Mouse (Mus musculus): ENCODE results near the gene Rere. TPM values are rescaled to one million over a fixed set of nuclear protein-coding genes. Genes with fewer than 3 reads are reported as not detected.

The Rere gene
- total RNA-seq, 1 experiment from 2014 or later = 50.0 TPM

- no peak for ATAC-seq (replicated peaks in 1 of 2; ENCODE audit: insufficient read depth in 1 of 2, low FRiP score in 2 of 2, low TSS enrichment in 1 of 2, low read depth in 1 of 2, poor library complexity in 2 of 2, severe bottlenecking in 2 of 2)
These were observed 322.1 kb downstream of the Rere start for GRCm38 (mm10) chr4:150603366-150604061.

- ATAC-seq (replicated peaks in 1 of 2; ENCODE audit: insufficient read depth in 1 of 2, low FRiP score in 2 of 2, low TSS enrichment in 1 of 2, low read depth in 1 of 2, poor library complexity in 2 of 2, severe bottlenecking in 2 of 2) = peak; percentile 43 to 50
These were observed 324.4 kb downstream of the Rere start for GRCm38 (mm10) chr4:150605804-150606203.

- no peak for ATAC-seq (replicated peaks in 1 of 2; ENCODE audit: insufficient read depth in 1 of 2, low FRiP score in 2 of 2, low TSS enrichment in 1 of 2, low read depth in 1 of 2, poor library complexity in 2 of 2, severe bottlenecking in 2 of 2)
These were observed 325.2 kb downstream of the Rere start for GRCm38 (mm10) chr4:150606449-150607161.

GRCm38 (mm10) chr4:150608670-150609069 lies 327.2 kb downstream of the Rere start:
- peak in 1 of 2 experiments; percentile 41; a peak in 1 of 4 replicates for ATAC-seq (replicated peaks in 1 of 2; ENCODE audit: insufficient read depth in 1 of 2, low FRiP score in 2 of 2, low TSS enrichment in 1 of 2, low read depth in 1 of 2, poor library complexity in 2 of 2, severe bottlenecking in 2 of 2)

GRCm38 (mm10) chr4:150613715-150614114 lies 332.3 kb downstream of the Rere start:
- ATAC-seq (replicated peaks in 1 of 2; ENCODE audit: insufficient read depth in 1 of 2, low FRiP score in 2 of 2, low TSS enrichment in 1 of 2, low read depth in 1 of 2, poor library complexity in 2 of 2, severe bottlenecking in 2 of 2) = no peak

- ATAC-seq (replicated peaks in 1 of 2; ENCODE audit: insufficient read depth in 1 of 2, low FRiP score in 2 of 2, low TSS enrichment in 1 of 2, low read depth in 1 of 2, poor library complexity in 2 of 2, severe bottlenecking in 2 of 2) = no peak
These were observed 334.0 kb downstream of the Rere start for GRCm38 (mm10) chr4:150615251-150616028.

- ATAC-seq (replicated peaks in 1 of 2; ENCODE audit: insufficient read depth in 1 of 2, low FRiP score in 2 of 2, low TSS enrichment in 1 of 2, low read depth in 1 of 2, poor library complexity in 2 of 2, severe bottlenecking in 2 of 2) = no peak
These were observed 334.6 kb downstream of the Rere start for GRCm38 (mm10) chr4:150616029-150616420.

GRCm38 (mm10) chr4:150616841-150617240 lies 335.4 kb downstream of the Rere start:
- no peak for ATAC-seq (replicated peaks in 1 of 2; ENCODE audit: insufficient read depth in 1 of 2, low FRiP score in 2 of 2, low TSS enrichment in 1 of 2, low read depth in 1 of 2, poor library complexity in 2 of 2, severe bottlenecking in 2 of 2)

- no peak for ATAC-seq (replicated peaks in 1 of 2; ENCODE audit: insufficient read depth in 1 of 2, low FRiP score in 2 of 2, low TSS enrichment in 1 of 2, low read depth in 1 of 2, poor library complexity in 2 of 2, severe bottlenecking in 2 of 2)
These were observed 337.6 kb downstream of the Rere start for GRCm38 (mm10) chr4:150619011-150619410.

- no peak for ATAC-seq (replicated peaks in 1 of 2; ENCODE audit: insufficient read depth in 1 of 2, low FRiP score in 2 of 2, low TSS enrichment in 1 of 2, low read depth in 1 of 2, poor library complexity in 2 of 2, severe bottlenecking in 2 of 2)
These were observed 341.2 kb downstream of the Rere start for GRCm38 (mm10) chr4:150622641-150623040.

GRCm38 (mm10) chr4:150624214-150624823 lies 342.9 kb downstream of the Rere start:
- no peak for ATAC-seq (replicated peaks in 1 of 2; ENCODE audit: insufficient read depth in 1 of 2, low FRiP score in 2 of 2, low TSS enrichment in 1 of 2, low read depth in 1 of 2, poor library complexity in 2 of 2, severe bottlenecking in 2 of 2)

GRCm38 (mm10) chr4:150624933-150625332 lies 343.5 kb downstream of the Rere start:
- ATAC-seq (replicated peaks in 1 of 2; ENCODE audit: insufficient read depth in 1 of 2, low FRiP score in 2 of 2, low TSS enrichment in 1 of 2, low read depth in 1 of 2, poor library complexity in 2 of 2, severe bottlenecking in 2 of 2) = no peak

GRCm38 (mm10) chr4:150625425-150625824 lies 344.0 kb downstream of the Rere start:
- ATAC-seq (replicated peaks in 1 of 2; ENCODE audit: insufficient read depth in 1 of 2, low FRiP score in 2 of 2, low TSS enrichment in 1 of 2, low read depth in 1 of 2, poor library complexity in 2 of 2, severe bottlenecking in 2 of 2) = peak; percentile 51 to 52; a peak in 2 of 4 replicates

GRCm38 (mm10) chr4:150625951-150626732 lies 344.7 kb downstream of the Rere start:
- peak; percentile 79 to 83 for ATAC-seq (replicated peaks in 1 of 2; ENCODE audit: insufficient read depth in 1 of 2, low FRiP score in 2 of 2, low TSS enrichment in 1 of 2, low read depth in 1 of 2, poor library complexity in 2 of 2, severe bottlenecking in 2 of 2)

GRCm38 (mm10) chr4:150629266-150629665 lies 347.8 kb downstream of the Rere start:
- ATAC-seq (replicated peaks in 1 of 2; ENCODE audit: insufficient read depth in 1 of 2, low FRiP score in 2 of 2, low TSS enrichment in 1 of 2, low read depth in 1 of 2, poor library complexity in 2 of 2, severe bottlenecking in 2 of 2) = no peak

GRCm38 (mm10) chr4:150635568-150635967 lies 354.1 kb downstream of the Rere start:
- no peak for ATAC-seq (replicated peaks in 1 of 2; ENCODE audit: insufficient read depth in 1 of 2, low FRiP score in 2 of 2, low TSS enrichment in 1 of 2, low read depth in 1 of 2, poor library complexity in 2 of 2, severe bottlenecking in 2 of 2)

- ATAC-seq (replicated peaks in 1 of 2; ENCODE audit: insufficient read depth in 1 of 2, low FRiP score in 2 of 2, low TSS enrichment in 1 of 2, low read depth in 1 of 2, poor library complexity in 2 of 2, severe bottlenecking in 2 of 2) = no peak
These were observed 355.2 kb downstream of the Rere start for GRCm38 (mm10) chr4:150636635-150637034.

Data from hematopoietic stem cell, adult 5-6 weeks (primary cell).